Mouse (Mus musculus) liver (tissue): ENCODE results near the gene Psg17.
"Not testable (repeated sequence)": the region's sequence is repeated elsewhere in the genome, so short reads cannot be mapped to it uniquely, and the experiment has no call there.

Source experiments
- DNase-seq: peaks from one replicate; pipeline ENCODE4 v3.0.0-alpha.2; 2020; ENCODE audit warnings: mixed read lengths

Gene Psg17

GRCm38 (mm10) chr7:18821507-18821906, at the start of gene Psg17:
Gene Psg17 (minus strand): TSS chr7:18821607.
- no peak for DNase-seq

- DNase-seq: not testable (repeated sequence)
Measured at GRCm38 (mm10) chr7:18871031-18871430, 49.6 kb upstream of the Psg17 start, which contains the start of gene Pglyrp1. Gene Pglyrp1 (plus strand): TSS chr7:18871331.

- no peak for DNase-seq
Measured at GRCm38 (mm10) chr7:18868491-18868890, 47.1 kb upstream of the Psg17 start.

- no peak for DNase-seq
Measured at GRCm38 (mm10) chr7:18862801-18863200, 41.4 kb upstream of the Psg17 start.

- no peak for DNase-seq
Measured at GRCm38 (mm10) chr7:18858310-18858916, 37.0 kb upstream of the Psg17 start.

GRCm38 (mm10) chr7:18848395-18848794, 27.0 kb upstream of the Psg17 start:
- no peak for DNase-seq

- DNase-seq: no peak
Measured at GRCm38 (mm10) chr7:18844811-18845210, 23.4 kb upstream of the Psg17 start.

- DNase-seq: no peak
Measured at GRCm38 (mm10) chr7:18841174-18841567, 19.8 kb upstream of the Psg17 start.

- peak; percentile 17 for DNase-seq
Measured at GRCm38 (mm10) chr7:18840386-18841173, 19.2 kb upstream of the Psg17 start.

GRCm38 (mm10) chr7:18839865-18840264, 18.5 kb upstream of the Psg17 start, which contains the start of gene Mill2:
Gene Mill2 (plus strand): TSS chr7:18839966.
- DNase-seq: no peak

GRCm38 (mm10) chr7:18832298-18832697, 10.9 kb upstream of the Psg17 start:
- no peak for DNase-seq

GRCm38 (mm10) chr7:18829545-18829944, 8.1 kb upstream of the Psg17 start:
- no peak for DNase-seq

GRCm38 (mm10) chr7:18828592-18828991, 7.2 kb upstream of the Psg17 start:
- DNase-seq: no peak

GRCm38 (mm10) chr7:18827792-18828546, 6.6 kb upstream of the Psg17 start:
- peak; percentile 9 for DNase-seq

- DNase-seq: no peak
Measured at GRCm38 (mm10) chr7:18818301-18818700, 3.1 kb downstream of the Psg17 start.

GRCm38 (mm10) chr7:18803526-18803925, 17.9 kb downstream of the Psg17 start:
- no peak for DNase-seq

- no peak for DNase-seq
Measured at GRCm38 (mm10) chr7:18799129-18799528, 22.3 kb downstream of the Psg17 start.

GRCm38 (mm10) chr7:18798420-18798819, 23.0 kb downstream of the Psg17 start, which contains the start of gene Psg19:
Gene Psg19 (minus strand): TSS chr7:18798520.
- no peak for DNase-seq

GRCm38 (mm10) chr7:18790671-18791070, 30.7 kb downstream of the Psg17 start:
- DNase-seq: not testable (repeated sequence)

- not testable (repeated sequence) for DNase-seq
Measured at GRCm38 (mm10) chr7:18781301-18781700, 40.1 kb downstream of the Psg17 start.

- no peak for DNase-seq
Measured at GRCm38 (mm10) chr7:18779337-18779781, 42.0 kb downstream of the Psg17 start.
